Mouse (Mus musculus) spleen, postnatal 36 days (tissue): ENCODE results near the gene Gm5414.

Source experiments
- DNase-seq, 2 experiments: peaks; one replicate each; pipeline ENCODE4 v3.0.0; 2022; ENCODE audit warnings: low spot score in 2 of 2, mixed read lengths in 1 of 2

The Gm5414 gene

GRCm38 (mm10) chr15:101627884-101628283, at the start of gene Gm5414:
TSS of gene Gm5414 (minus strand) at chr15:101628188.
- no peak for DNase-seq

- no peak for DNase-seq
These were observed 48.0 kb upstream of the Gm5414 start for GRCm38 (mm10) chr15:101675978-101676377.

GRCm38 (mm10) chr15:101652736-101653265, 24.8 kb upstream of the Gm5414 start:
- DNase-seq: no peak

- no peak for DNase-seq
These were observed 19.3 kb upstream of the Gm5414 start, which contains the start of gene Gm5478 for GRCm38 (mm10) chr15:101647280-101647679. TSS of gene Gm5478 (minus strand) at chr15:101647380.

GRCm38 (mm10) chr15:101599123-101599522, 28.9 kb downstream of the Gm5414 start:
- DNase-seq: no peak

- DNase-seq: no peak
These were observed 39.8 kb downstream of the Gm5414 start for GRCm38 (mm10) chr15:101588216-101588615.

- no peak for DNase-seq
These were observed 43.5 kb downstream of the Gm5414 start for GRCm38 (mm10) chr15:101584456-101584855.

- no peak for DNase-seq
These were observed 44.6 kb downstream of the Gm5414 start for GRCm38 (mm10) chr15:101583211-101583965.

- no peak for DNase-seq
These were observed 46.3 kb downstream of the Gm5414 start for GRCm38 (mm10) chr15:101581701-101582100.

- DNase-seq: no peak
These were observed 52.5 kb downstream of the Gm5414 start for GRCm38 (mm10) chr15:101575506-101575905.
